Mouse (Mus musculus) kidney, adult 2 months (tissue): ENCODE measurements around the gene Tbc1d16.

Experiments used
- CTCF ChIP-seq: fragments of 200-500 bp; conservative IDR thresholded peaks from 2 replicates; pipeline ENCODE4 v1.5.1; 2011; ENCODE audit warnings: low read depth, mild to moderate bottlenecking, control low read depth, low read length, moderate library complexity, mixed read lengths; ENCODE audit not compliant: insufficient read depth, insufficient read length
- POLR2A ChIP-seq: fragments of 200-500 bp; IDR thresholded peaks from one replicate; pipeline ENCODE4 v1.6.1; 2011; ENCODE audit warnings: low read depth, low read length, control low read depth

DNA sequence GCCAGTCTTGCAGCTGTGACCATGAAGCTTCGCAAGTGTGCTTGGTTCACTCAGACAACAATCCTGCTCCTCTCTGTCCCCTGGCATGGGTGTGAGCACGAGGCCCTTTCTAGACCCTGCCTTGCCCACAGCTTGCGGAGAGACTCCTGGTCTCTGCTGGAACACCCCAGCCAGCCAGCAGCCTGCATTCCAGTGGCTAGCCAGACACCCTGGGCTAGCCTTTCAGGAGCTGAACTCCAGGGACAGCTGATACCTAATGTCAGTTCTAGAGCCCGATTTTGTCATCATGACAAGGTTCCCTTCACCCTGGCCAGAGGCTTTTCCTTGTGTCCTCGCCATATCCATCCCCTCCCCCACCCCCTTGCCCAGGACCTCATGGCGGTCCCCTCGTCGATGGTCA is 81.1 kb downstream of the Tbc1d16 start:
- no peak for TF ChIP-seq CTCF
- no peak for TF ChIP-seq POLR2A
